Mouse (Mus musculus) lung, adult 2 months (tissue): ENCODE results near the gene 1700088E04Rik. TPM values are rescaled to one million over a fixed set of nuclear protein-coding genes. Genes with fewer than 3 reads are reported as not detected.

Experiments used
- DNase-seq: peaks from one replicate; pipeline ENCODE4 v3.0.0; 2022
- H3K4me1 ChIP-seq: fragments of 200-500 bp; 2 replicates; pipeline ENCODE4 v1.6.1; 2011; ENCODE audit warnings: low read length; ENCODE audit not compliant: control insufficient read depth, insufficient read depth
- H3K4me3 ChIP-seq: fragments of 200-500 bp; replicated peaks from 2 replicates; pipeline ENCODE3; 2011; ENCODE audit warnings: low read depth, mild to moderate bottlenecking, control low read depth, low read length; ENCODE audit errors: extremely low read depth
- CTCF ChIP-seq: fragments of 200-500 bp; IDR thresholded peaks from 2 replicates; pipeline ENCODE4 v1.5.1; 2011; ENCODE audit warnings: mild to moderate bottlenecking, low read length, control low read depth; ENCODE audit not compliant: insufficient read depth
- POLR2A ChIP-seq: fragments of 200-500 bp; IDR thresholded peaks from 2 replicates; pipeline ENCODE4 v1.6.1; 2011; ENCODE audit warnings: low read depth, mild to moderate bottlenecking, control low read depth, low read length, borderline replicate concordance; ENCODE audit errors: extremely low read depth
- WGBS: fragments of 180-500 bp; shearing (Covaris S2); methylation state at CpG from one replicate; pipeline ENCODE4 v1.1.7; 2018; 5-methylcytosine and 5-hydroxymethylcytosine counted together
- polyA plus RNA-seq: library from polyadenylated mRNA; depleted of rRNA; stranded (reverse); fragments of >200 nt; gene quantifications from 2 replicates; pipeline ENCODE4 v1.2.3, GENCODE M21; 2012

The 1700088E04Rik gene
- polyA plus RNA-seq, 1 experiment: 20.8 TPM

DNA sequence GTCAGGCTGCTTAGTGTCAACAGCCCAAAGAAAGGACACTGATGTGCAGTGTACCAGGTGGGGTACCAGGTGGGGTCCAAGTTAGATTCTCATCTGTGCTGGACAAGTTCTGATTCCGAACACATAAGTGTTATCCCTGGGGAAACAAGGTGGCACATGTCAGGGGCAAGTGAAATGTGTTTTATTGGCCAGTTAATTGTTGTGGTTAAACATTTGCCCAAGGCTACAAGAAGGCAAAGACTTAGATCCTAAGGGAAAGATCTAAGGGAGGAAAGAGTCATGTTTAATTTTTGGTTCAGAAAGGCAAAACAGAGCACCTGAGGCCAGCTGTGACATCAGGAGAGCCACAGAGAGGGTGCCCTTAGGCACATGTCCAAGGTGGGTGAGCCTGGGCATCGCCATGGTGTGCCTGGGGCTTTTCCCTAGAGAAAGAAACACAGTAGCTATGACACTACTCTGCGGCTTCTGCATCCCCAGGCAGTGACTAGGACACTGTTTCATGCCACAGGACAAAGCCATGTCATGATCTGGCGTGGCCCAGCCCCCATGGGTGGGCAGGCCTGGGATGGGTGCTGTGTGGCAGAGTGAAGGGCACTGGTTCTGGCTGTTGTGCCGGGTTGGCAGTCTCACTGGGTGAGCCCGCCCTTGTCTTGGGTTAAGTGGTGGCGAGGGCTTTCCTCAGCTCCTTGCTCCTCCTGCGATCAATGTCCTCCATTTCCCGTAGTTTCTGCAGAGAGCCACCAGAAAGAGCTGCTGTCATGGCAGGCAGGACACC, 6.4 kb downstream of the 1700088E04Rik start:
- DNase-seq: no peak
- peaks cover 5% of the 10 kb centered on the region; the same call in 1 of the 2 replicates for H3K4me1 ChIP-seq
- WGBS: 85% methylated on average over 9 of the region's 9 CpGs
- no peak for TF ChIP-seq POLR2A
- no peak for TF ChIP-seq CTCF
- H3K4me3 ChIP-seq: no peak overlapping the region

DNA sequence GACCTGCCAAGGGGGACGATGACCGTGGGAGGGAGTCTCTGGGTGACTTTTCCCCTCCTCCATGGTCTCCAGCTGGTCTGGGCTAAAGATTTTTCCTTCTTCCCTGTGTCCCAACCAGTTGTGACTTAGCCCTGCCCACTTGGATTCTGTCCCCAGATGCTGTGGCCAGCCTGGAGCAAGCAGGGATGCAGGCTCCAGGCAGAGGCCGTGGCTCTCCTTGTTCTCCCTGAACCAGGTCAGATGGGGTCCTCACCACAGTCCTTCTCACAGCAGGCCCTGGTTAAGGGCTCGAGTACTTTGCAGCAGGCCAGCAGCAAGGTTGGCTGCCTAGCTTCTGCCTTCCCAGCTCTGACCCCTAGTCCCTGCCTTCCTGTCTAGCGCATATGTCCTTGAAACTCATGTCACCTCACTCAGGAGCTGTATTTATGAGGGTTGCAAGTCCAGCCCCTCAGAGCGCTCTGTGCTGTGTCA, 7.8 kb downstream of the 1700088E04Rik start:
- WGBS: 81% methylated on average over 6 of the region's 6 CpGs
- Histone ChIP-seq H3K4me1 (peaks cover 5% of the 10 kb centered on the region; the same call in 1 of the 2 replicates), H3K4me3 (no peak overlapping the region)
- TF ChIP-seq CTCF: no peak
- no peak for TF ChIP-seq POLR2A
- no peak for DNase-seq

DNA sequence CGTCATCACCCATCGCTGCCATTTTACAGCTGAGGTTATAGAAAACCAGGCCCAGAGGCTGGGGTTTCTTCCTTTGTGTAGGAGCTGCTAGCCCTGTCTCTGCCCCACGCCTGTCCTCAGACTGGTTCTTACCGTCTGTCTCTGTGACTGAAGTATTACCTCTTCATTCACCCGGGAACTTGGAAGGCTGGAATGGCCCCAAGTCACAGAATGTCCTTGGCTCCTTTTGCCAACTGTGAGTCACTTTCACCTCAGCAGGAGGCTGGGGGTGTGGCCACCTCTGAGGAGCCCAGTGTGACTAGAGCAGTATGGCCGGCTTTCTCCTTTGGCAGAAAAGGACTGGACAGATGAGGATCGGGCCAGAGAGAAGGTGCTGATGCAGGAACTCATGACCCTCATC, 9.6 kb downstream of the 1700088E04Rik start:
- DNase-seq: peak; percentile 81
- H3K4me1 ChIP-seq: peaks cover 5% of the 10 kb centered on the region; the same call in 1 of the 2 replicates
- TF ChIP-seq POLR2A: no peak; the same call in 1 of the 2 replicates
- TF ChIP-seq CTCF: no peak
- peak overlapping the region; percentile 48 for H3K4me3 ChIP-seq
- 44% methylated on average over 7 of the region's 7 CpGs for WGBS

DNA sequence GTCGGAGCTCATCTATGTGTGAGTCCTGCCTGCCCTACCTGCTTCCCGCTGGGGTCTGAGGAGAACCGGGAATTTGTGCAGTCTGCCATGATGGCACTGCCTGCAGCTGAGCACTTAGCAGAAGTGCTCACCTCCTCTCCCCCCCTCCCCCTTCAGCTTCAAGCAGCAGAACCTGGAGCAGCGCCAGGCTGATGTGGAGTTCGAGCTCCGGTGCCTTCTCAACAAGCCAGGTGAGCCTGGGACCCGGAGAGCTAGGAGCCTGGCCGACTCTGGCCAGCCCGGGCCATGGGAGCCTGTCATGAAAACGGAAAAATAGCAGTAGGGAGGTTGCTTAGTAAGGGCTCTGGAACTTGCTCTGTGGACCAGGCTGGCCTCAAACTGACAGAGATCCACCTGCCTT, 10.3 kb downstream of the 1700088E04Rik start:
- TF ChIP-seq POLR2A: no peak
- no peak for TF ChIP-seq CTCF
- 62% methylated on average over 10 of the region's 10 CpGs for WGBS
- Histone ChIP-seq H3K4me1 (peaks cover 5% of the 10 kb centered on the region; the same call in 1 of the 2 replicates), H3K4me3 (no peak overlapping the region)
- DNase-seq: peak; percentile 68

DNA sequence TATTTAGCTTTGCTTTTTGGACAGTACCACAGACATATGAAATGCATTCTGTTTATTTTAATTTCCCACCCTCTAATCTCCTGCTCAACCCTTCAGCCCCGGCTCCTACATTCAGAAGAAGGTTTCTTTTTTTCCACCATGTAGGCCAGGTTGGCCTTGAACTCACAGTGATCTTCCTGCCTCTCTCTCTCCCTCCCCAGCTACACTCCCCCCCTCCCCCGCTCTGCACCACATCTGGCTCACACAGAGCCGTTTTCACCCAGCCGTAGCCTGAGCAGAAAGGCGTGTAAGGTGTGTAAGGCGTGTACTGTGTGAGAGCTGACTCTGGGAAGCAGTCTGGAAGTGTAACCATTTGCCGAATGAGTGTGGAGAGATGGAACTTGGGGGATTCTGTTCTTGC, 11.7 kb downstream of the 1700088E04Rik start:
- Histone ChIP-seq H3K4me3 (no peak overlapping the region), H3K4me1 (peaks cover 5% of the 10 kb centered on the region; the same call in 1 of the 2 replicates)
- WGBS: 76% methylated on average over 7 of the region's 7 CpGs
- TF ChIP-seq POLR2A: no peak
- no peak for TF ChIP-seq CTCF
- DNase-seq: no peak

DNA sequence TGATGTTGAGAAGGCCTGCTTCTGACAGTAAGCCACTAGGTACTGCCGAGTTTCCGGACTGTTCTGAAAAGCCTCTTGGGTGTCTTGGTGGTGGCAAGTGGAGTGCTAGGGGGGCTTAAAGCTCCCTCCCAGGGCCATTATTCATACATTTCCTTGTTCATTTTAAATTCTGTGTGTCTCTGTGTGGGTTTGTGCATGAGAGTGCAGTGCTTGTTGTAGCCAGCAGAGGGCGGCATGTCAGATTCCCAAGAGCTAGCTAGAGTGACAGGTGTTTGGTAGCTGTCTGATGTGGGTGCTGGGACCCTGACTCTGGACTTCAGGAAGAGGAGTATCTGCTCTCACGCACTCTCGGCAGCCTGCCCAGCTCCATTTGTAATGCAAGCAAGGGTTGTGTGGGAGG, 12.8 kb downstream of the 1700088E04Rik start:
- peaks cover 5% of the 10 kb centered on the region; the same call in 1 of the 2 replicates for H3K4me1 ChIP-seq
- WGBS: 97% methylated on average over 5 of the region's 5 CpGs
- DNase-seq: no peak
- no peak overlapping the region for H3K4me3 ChIP-seq
- TF ChIP-seq POLR2A (no peak), CTCF (peak; percentile 46; the same call in 1 of the 2 replicates)

DNA sequence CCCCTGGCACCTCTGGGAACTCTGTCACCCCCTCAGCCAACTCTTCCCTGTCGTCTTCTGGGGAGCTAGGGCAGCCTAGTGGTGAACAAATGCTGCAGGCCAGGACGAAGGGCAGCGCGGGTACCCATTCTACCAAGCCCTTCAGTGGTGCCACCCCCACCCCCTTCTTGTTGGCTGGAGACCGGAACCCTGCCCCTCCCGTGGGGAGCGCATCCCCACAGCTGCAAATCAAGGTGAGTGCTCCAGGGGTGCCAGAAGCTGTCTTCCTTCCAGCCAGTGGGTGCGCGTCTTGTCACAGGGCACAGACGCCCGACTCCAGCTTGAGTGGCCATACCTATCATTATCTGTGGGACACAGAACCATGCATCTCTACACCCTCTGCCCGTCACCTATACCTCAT, 14.0 kb downstream of the 1700088E04Rik start:
- no peak for DNase-seq

DNA sequence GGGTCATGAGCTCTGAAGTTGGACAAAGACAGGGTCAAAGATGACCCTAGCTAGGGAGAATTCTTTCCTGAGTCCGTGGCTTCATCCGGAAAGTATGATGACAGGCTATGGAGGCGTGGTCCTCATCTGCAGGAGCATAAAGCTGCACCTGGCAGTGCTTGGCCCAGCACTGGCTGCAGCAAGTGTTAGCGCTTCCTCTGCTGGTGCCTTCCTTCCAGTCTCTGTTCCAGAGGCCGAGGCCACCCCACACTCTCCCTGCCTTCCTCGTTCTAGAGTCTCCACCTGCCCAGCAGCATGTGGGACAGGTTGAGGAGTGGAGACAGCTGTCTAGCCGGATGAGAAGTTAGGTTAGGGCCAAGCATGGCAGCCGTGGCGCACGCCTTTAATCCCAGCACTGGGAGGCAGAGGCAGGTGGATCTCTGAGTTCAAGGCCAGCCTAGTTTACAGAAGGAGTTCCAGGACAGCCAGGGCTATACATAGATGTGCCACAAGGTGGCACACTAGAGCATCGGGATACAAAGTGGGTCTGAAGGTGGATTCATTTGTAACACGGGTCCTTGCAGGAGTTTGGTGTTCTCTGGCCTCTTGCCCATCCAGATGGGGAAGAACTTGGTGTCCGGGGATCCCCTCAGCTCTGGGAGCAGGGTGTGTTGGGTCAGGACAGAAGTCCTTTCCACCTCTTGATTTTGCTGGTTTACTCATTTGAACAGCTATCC, 14.7 kb downstream of the 1700088E04Rik start:
- no peak overlapping the region for H3K4me3 ChIP-seq
- peaks cover 5% of the 10 kb centered on the region; the same call in 1 of the 2 replicates for H3K4me1 ChIP-seq
- DNase-seq: peak; percentile 67
- TF ChIP-seq POLR2A: no peak
- TF ChIP-seq CTCF: peak; percentile 52
- WGBS: 77% methylated on average over 13 of the region's 13 CpGs

More for the DNA sequence above, 14.0 kb downstream of the 1700088E04Rik start:
- 96% methylated on average over 12 of the region's 12 CpGs for WGBS
- TF ChIP-seq POLR2A (no peak), CTCF (no peak)
- no peak overlapping the region for H3K4me3 ChIP-seq
- peaks cover 5% of the 10 kb centered on the region; the same call in 1 of the 2 replicates for H3K4me1 ChIP-seq

DNA sequence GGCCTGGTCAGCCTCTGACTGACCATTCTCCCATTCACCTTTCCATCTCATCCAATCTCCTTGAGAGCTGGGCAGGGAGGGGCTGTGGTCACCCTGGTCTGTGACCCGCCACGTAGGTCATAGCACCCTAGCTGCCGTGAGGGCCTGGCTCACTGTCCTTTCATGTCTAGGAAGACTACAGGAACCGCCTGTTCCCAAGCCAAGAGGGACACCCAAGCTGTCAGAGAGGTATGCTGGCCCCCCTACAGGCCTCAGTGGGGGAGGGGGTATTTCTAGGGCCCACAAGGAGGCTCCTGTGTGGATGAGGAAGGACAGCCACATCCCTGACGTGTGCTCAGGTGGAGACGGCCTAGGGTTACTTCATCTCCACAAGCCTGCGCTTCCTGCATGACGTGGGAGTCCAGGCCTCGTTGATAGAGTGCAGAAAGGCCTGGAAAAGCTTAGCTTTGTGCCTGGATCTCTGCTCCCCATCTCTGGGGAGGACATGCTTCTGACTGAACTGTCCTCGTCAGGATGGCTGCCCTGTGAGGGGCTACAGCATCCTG, 16.6 kb downstream of the 1700088E04Rik start:
- WGBS: 86% methylated on average over 10 of the region's 10 CpGs

More for the DNA sequence above, 16.6 kb downstream of the 1700088E04Rik start:
- Histone ChIP-seq H3K4me1 (no peaks in the 10 kb centered on the region), H3K4me3 (no peak overlapping the region)
- no peak for TF ChIP-seq CTCF
- no peak for TF ChIP-seq POLR2A
- DNase-seq: no peak
